Mouse (Mus musculus) heart, postnatal 10 days (tissue): ENCODE measurements around the gene Zpbp. TPM values are rescaled to one million over a fixed set of nuclear protein-coding genes. Genes with fewer than 3 reads are reported as not detected.

ENCODE experiments used
- total RNA-seq, 2 experiments: library from RNA; stranded (reverse); gene quantifications; 2 replicates each; pipeline ENCODE4 v1.2.3; 2021

The Zpbp gene
- total RNA-seq, 2 experiments from 2014 or later: 0.37 to 0.48 TPM

Other genes with a start within 250 kb of the Zpbp start
- 1 to 10 TPM; 1.6 to 1.8 TPM for gene Spata48, start 314 bp downstream of the Zpbp start, total RNA-seq
- gene 4930512M02Rik, start 165.4 kb upstream of the Zpbp start, total RNA-seq: not detected
- 1 to 10 TPM; 3.1 to 3.3 TPM for gene Ikzf1, start 222.6 kb upstream of the Zpbp start, total RNA-seq